Comparison of ENCODE assay signal across 9 mouse cellular contexts in genomic region chr3:36340889-36341533, GRCm38 (mm10).
DNase-seq lines count a peak whose midpoint lies in the region; ATAC-seq and TF ChIP-seq lines count a peak whose summit lies in the region.
"Had no signal": no experiment of that assay in that cellular context is flagged by ENCODE, and none has a peak within 500 bp of the region (broad histone marks: within the 10 kb centered on the region; RNA-seq: fewer than 3 reads in every experiment).

No protein-coding gene starts in this region.

- no peaks in the 10 kb centered on the region for H3K27me3 ChIP-seq in hindbrain, embryonic 11.5 days (ENCODE audit: control insufficient read depth, insufficient read depth, low read length)
- H3K27me3 ChIP-seq in hindbrain, embryonic 16.5 days (replicated peaks; ENCODE audit: control insufficient read depth, insufficient read depth, low read length) = no peaks in the 10 kb centered on the region
- no peaks in the 10 kb centered on the region for H3K27me3 ChIP-seq in kidney, embryonic 16.5 days (ENCODE audit: insufficient read depth, low read length)
- no peaks in the 10 kb centered on the region for H3K27me3 ChIP-seq in thymus, adult 2 months (ENCODE audit: control insufficient read depth, insufficient read depth, low read length)
- H3K27me3 ChIP-seq in forebrain, embryonic 13.5 days = no peaks in the 10 kb centered on the region
- H3K27me3 ChIP-seq: neural tube, embryonic 12.5 days had no signal

- peak; percentile 4 for DNase-seq in hindbrain, embryonic 11.5 days (ENCODE audit: low spot score)
- DNase-seq in adrenal gland, adult (ENCODE audit: inconsistent age in 2 of 2, low spot score in 1 of 2) = peak; percentile 73 to 86
- DNase-seq in lung, postnatal 10 days = peak; percentile 32
- DNase-seq in thymus, adult 2 months = no peak
- DNase-seq in spleen, postnatal 4 days (ENCODE audit: low spot score in 2 of 2) = no peak

- TF ChIP-seq POLR2A in thymus, adult 2 months (IDR thresholded peaks at IDR 0.05; ENCODE audit: control insufficient read depth, extremely low read depth, insufficient read depth, low read length, poor library complexity) = no peak

- TF ChIP-seq CTCF in thymus, adult 2 months (IDR thresholded peaks at IDR 0.05; ENCODE audit: borderline replicate concordance, control insufficient read depth, extremely low read depth, insufficient read depth, low read length, poor library complexity) = no peak

- ATAC-seq in hindbrain, embryonic 11.5 days (ENCODE audit: low FRiP score) = no peak
- ATAC-seq in hindbrain, embryonic 16.5 days = no peak
- peak; percentile 39; the same call in 1 of the 2 replicates for ATAC-seq in kidney, embryonic 16.5 days (ENCODE audit: low FRiP score, low TSS enrichment)
- ATAC-seq in forebrain, embryonic 13.5 days = no peak

- H3K36me3 ChIP-seq in hindbrain, embryonic 11.5 days (ENCODE audit: control insufficient read depth, insufficient read depth, low read length) = no peaks in the 10 kb centered on the region
- H3K36me3 ChIP-seq in hindbrain, embryonic 16.5 days (ENCODE audit: control insufficient read depth, insufficient read depth, low read length) = no peaks in the 10 kb centered on the region
- H3K36me3 ChIP-seq in kidney, embryonic 16.5 days (ENCODE audit: insufficient read depth, low read length) = no peaks in the 10 kb centered on the region
- H3K36me3 ChIP-seq in thymus, adult 2 months (ENCODE audit: control insufficient read depth, insufficient read depth, low read length) = no peaks in the 10 kb centered on the region
- no peaks in the 10 kb centered on the region for H3K36me3 ChIP-seq in forebrain, embryonic 13.5 days (ENCODE audit: poor library complexity, severe bottlenecking)
- H3K36me3 ChIP-seq: neural tube, embryonic 12.5 days had no signal

- no peak overlapping the region for H3K9ac ChIP-seq in hindbrain, embryonic 11.5 days (ENCODE audit: low read depth, low read length)
- H3K9ac ChIP-seq in hindbrain, embryonic 16.5 days (ENCODE audit: low read depth, low read length) = no peak overlapping the region
- H3K9ac ChIP-seq in kidney, embryonic 16.5 days (replicated peaks; ENCODE audit: low read length) = no peak overlapping the region
- H3K9ac ChIP-seq in forebrain, embryonic 13.5 days = no peak overlapping the region
- H3K9ac ChIP-seq: neural tube, embryonic 12.5 days had no signal

- H3K4me3 ChIP-seq in hindbrain, embryonic 11.5 days (ENCODE audit: low read depth, low read length) = no peak overlapping the region
- H3K4me3 ChIP-seq in hindbrain, embryonic 16.5 days (ENCODE audit: low read length) = no peak overlapping the region
- H3K4me3 ChIP-seq in kidney, embryonic 16.5 days (ENCODE audit: low read length) = no peak overlapping the region
- no peak overlapping the region for H3K4me3 ChIP-seq in thymus, adult 2 months (ENCODE audit: control insufficient read depth, insufficient read depth, low read length)
- H3K4me3 ChIP-seq in forebrain, embryonic 13.5 days = no peak overlapping the region
- H3K4me3 ChIP-seq: neural tube, embryonic 12.5 days had no signal

- no peak overlapping the region for H3K27ac ChIP-seq in hindbrain, embryonic 11.5 days (ENCODE audit: low read depth, low read length)
- no peak overlapping the region for H3K27ac ChIP-seq in hindbrain, embryonic 16.5 days (ENCODE audit: low read depth, low read length)
- H3K27ac ChIP-seq in kidney, embryonic 16.5 days (ENCODE audit: low read length) = no peak overlapping the region
- no peak overlapping the region for H3K27ac ChIP-seq in thymus, adult 2 months (ENCODE audit: control insufficient read depth, insufficient read depth, low read length)
- H3K27ac ChIP-seq in forebrain, embryonic 13.5 days = no peak overlapping the region
- H3K27ac ChIP-seq: neural tube, embryonic 12.5 days had no signal

- no peak overlapping the region for H3K4me2 ChIP-seq in hindbrain, embryonic 11.5 days (replicated peaks; ENCODE audit: low read depth, low read length)
- H3K4me2 ChIP-seq in hindbrain, embryonic 16.5 days (ENCODE audit: low read length) = no peak overlapping the region
- H3K4me2 ChIP-seq in kidney, embryonic 16.5 days (replicated peaks; ENCODE audit: low read depth, low read length) = no peak overlapping the region
- no peak overlapping the region for H3K4me2 ChIP-seq in forebrain, embryonic 13.5 days
- H3K4me2 ChIP-seq: neural tube, embryonic 12.5 days had no signal

- 78% methylated on average over 6 of the region's 6 CpGs for WGBS in hindbrain, embryonic 11.5 days
- 74% methylated on average over 6 of the region's 6 CpGs for WGBS in hindbrain, embryonic 16.5 days
- WGBS in kidney, embryonic 16.5 days = 53% methylated on average over 6 of the region's 6 CpGs
- WGBS in thymus, adult 2 months = 55% methylated on average over 6 of the region's 6 CpGs
- WGBS in forebrain, embryonic 13.5 days = 72% methylated on average over 6 of the region's 6 CpGs

- no peaks in the 10 kb centered on the region for H3K9me3 ChIP-seq in hindbrain, embryonic 11.5 days (ENCODE audit: control insufficient read depth, low read length)
- H3K9me3 ChIP-seq in hindbrain, embryonic 16.5 days (ENCODE audit: control insufficient read depth, low read length) = no peaks in the 10 kb centered on the region
- no peaks in the 10 kb centered on the region for H3K9me3 ChIP-seq in kidney, embryonic 16.5 days (ENCODE audit: low read length)
- H3K9me3 ChIP-seq in forebrain, embryonic 13.5 days (replicated peaks) = no peaks in the 10 kb centered on the region
- H3K9me3 ChIP-seq: neural tube, embryonic 12.5 days had no signal

- H3K4me1 ChIP-seq in hindbrain, embryonic 11.5 days (replicated peaks; ENCODE audit: control insufficient read depth, insufficient read depth, low read length) = no peaks in the 10 kb centered on the region
- no peaks in the 10 kb centered on the region for H3K4me1 ChIP-seq in hindbrain, embryonic 16.5 days (ENCODE audit: control insufficient read depth, insufficient read depth, low read depth, low read length)
- H3K4me1 ChIP-seq in kidney, embryonic 16.5 days (ENCODE audit: insufficient read depth, low read length) = no peaks in the 10 kb centered on the region
- no peaks in the 10 kb centered on the region for H3K4me1 ChIP-seq in thymus, adult 2 months (replicated peaks; ENCODE audit: control insufficient read depth, insufficient read depth, low read length)
- no peaks in the 10 kb centered on the region for H3K4me1 ChIP-seq in forebrain, embryonic 13.5 days
- H3K4me1 ChIP-seq: neural tube, embryonic 12.5 days had no signal

Comparison
In these comparisons a context has a peak if more than half of its experiments do, and no peak if none do; other contexts are left out.
1. DNase-seq: peak in hindbrain, embryonic 11.5 days (single experiment), adrenal gland, adult (2 of 2) and lung, postnatal 10 days (single experiment); none in thymus, adult 2 months (single experiment) and spleen, postnatal 4 days (0 of 2).